Mouse (Mus musculus) megakaryocyte, embryonic 14.5 days (primary cell): ENCODE results near the gene Capn15.

Experiments used
- FLI1 ChIP-seq: IDR thresholded peaks from 2 replicates; pipeline ENCODE4 v1.6.1; 2012; ENCODE audit warnings: low read length, inconsistent platforms, mixed read lengths
- GATA1 ChIP-seq: IDR thresholded peaks from 3 replicates; pipeline ENCODE4 v1.6.1; 2012; ENCODE audit warnings: mixed read lengths, low read length, inconsistent platforms, borderline replicate concordance

- TF ChIP-seq GATA1 (no peak), FLI1 (no peak)
Observed at GRCm38 (mm10) chr17:26008331-26008730, 22.7 kb upstream of the Capn15 start.
